Mouse (Mus musculus): ENCODE measurements around the gene Fasn. TPM values are rescaled to one million over a fixed set of nuclear protein-coding genes. Genes with fewer than 3 reads are reported as not detected.
"Not testable (repeated sequence)": the region's sequence is repeated elsewhere in the genome, so short reads cannot be mapped to it uniquely, and the experiment has no call there.

Gene Fasn
- polyA plus RNA-seq, 1 experiment from 2014 or later: 71.0 TPM

DNA sequence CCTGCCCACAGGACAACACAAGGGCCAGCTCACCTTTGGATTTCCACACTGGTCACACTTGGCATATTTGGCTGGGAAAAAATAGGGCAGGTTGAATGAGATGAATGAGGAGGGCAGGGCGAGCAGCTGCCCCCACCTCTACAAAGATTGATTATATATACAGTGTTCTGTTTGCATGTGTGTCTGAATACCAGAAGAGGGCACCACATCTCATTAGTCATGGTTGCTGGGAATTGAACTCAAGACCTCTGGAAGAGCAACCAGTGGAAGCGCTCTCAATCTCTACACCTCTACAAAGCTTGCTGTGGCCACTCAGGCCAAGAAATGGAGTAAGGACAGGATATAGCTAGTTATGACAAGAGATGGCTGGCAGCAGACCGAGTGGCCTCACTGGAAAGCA, 34.5 kb downstream of the Fasn start:
- no peak for ATAC-seq (ENCODE audit: low FRiP score)
- Histone ChIP-seq H3K4me2 (no peak overlapping the region), H3K9ac (replicated peaks) (no peak overlapping the region), H3K9me3 (replicated peaks) (no peaks in the 10 kb centered on the region), H3K4me3 (replicated peaks) (no peak overlapping the region), H3K27ac (replicated peaks) (no peak overlapping the region), H3K4me1 (peaks cover 21% of the 10 kb centered on the region), H3K36me3 (peaks cover 77% of the 10 kb centered on the region), H3K27me3 (replicated peaks) (no peaks in the 10 kb centered on the region)
- 87% methylated on average over 3 of the region's 3 CpGs for WGBS

DNA sequence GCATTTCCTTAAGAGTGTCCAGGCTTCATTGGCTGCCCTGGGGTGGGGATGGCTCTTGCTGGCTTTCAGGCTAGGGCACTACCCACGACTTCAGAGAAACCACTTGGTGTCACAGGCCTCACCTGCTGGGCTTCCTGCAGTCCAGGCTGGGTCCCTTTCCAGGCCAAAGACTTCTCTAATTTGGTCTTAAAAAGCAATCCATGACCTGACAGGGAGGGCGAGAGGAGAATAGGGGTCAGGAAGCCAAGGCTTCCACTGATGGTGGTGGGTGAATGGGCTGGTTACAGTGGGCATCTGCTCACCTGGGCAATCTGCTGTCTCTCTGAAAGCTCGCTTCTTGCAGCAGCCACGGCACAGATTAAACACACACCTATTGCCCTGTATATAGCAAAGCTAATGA, 35.0 kb downstream of the Fasn start:
- Histone ChIP-seq H3K36me3 (peaks cover 77% of the 10 kb centered on the region), H3K4me1 (peaks cover 19% of the 10 kb centered on the region), H3K9me3 (replicated peaks) (no peaks in the 10 kb centered on the region), H3K4me2 (no peak overlapping the region), H3K9ac (replicated peaks) (no peak overlapping the region), H3K27me3 (replicated peaks) (no peaks in the 10 kb centered on the region), H3K27ac (replicated peaks) (no peak overlapping the region), H3K4me3 (replicated peaks) (no peak overlapping the region)
- ATAC-seq (ENCODE audit: low FRiP score): no peak
- 87% methylated on average over 4 of the region's 4 CpGs for WGBS

DNA sequence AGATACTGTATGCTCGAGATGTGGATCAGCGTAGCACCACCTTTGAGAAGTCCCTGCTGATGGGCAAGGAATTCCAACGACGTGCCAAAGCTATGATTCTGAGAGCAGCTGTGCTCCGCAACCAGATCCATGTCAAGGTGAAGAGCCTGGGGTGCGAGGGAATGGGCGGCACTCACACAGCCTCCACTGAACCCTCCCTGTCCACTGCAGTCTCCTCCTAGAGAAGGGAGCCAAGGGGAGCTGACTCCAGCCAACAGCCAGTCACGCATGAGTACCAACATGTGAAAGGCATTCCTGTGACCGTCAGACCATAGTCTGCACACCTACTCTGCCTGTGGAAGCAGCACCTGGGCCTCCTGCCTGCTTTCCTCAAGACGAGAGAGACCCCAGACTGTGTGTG, 35.9 kb downstream of the Fasn start:
- not testable (repeated sequence) for H3K9ac ChIP-seq (replicated peaks); H3K27me3 ChIP-seq (replicated peaks); H3K27ac ChIP-seq (replicated peaks); H3K4me2 ChIP-seq; H3K4me3 ChIP-seq (replicated peaks); ATAC-seq (ENCODE audit: low FRiP score); H3K9me3 ChIP-seq (replicated peaks)
- Histone ChIP-seq H3K4me1 (peaks cover 18% of the 10 kb centered on the region), H3K36me3 (peaks cover 70% of the 10 kb centered on the region)
- 96% methylated on average over 10 of the region's 10 CpGs for WGBS

DNA sequence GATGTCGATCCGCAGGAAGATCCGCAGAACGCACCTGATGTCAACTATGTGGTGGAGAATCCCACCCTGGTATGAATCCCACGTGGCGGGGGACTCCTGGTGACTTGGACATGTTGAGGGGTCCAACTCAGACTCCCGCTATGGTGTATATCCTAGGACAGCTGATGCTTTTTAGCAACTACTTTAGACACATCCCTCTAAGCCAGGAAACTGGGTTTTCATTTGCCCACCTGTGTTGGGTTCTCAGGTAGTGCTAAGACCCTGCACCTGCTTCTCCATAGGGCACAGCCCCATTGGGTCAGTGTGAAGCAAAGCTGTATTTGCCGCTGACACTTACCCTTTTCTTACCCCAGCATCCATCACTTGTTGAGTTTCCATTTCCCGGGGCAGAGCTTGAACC, 39.2 kb downstream of the Fasn start:
- H3K4me3 ChIP-seq (replicated peaks): peak overlapping the region; percentile 97
- H3K9ac ChIP-seq (replicated peaks): peak overlapping the region; percentile 98
- H3K4me2 ChIP-seq: peak overlapping the region; percentile 98
- peaks cover 57% of the 10 kb centered on the region for H3K36me3 ChIP-seq
- H3K27ac ChIP-seq (replicated peaks): peak overlapping the region; percentile 87; the same call in 1 of the 2 replicates
- WGBS: 35% methylated on average over 9 of the region's 9 CpGs
- H3K9me3 ChIP-seq (replicated peaks): no peaks in the 10 kb centered on the region
- H3K27me3 ChIP-seq (replicated peaks): no peaks in the 10 kb centered on the region
- peaks cover 29% of the 10 kb centered on the region for H3K4me1 ChIP-seq
- ATAC-seq (ENCODE audit: low FRiP score): no peak

DNA sequence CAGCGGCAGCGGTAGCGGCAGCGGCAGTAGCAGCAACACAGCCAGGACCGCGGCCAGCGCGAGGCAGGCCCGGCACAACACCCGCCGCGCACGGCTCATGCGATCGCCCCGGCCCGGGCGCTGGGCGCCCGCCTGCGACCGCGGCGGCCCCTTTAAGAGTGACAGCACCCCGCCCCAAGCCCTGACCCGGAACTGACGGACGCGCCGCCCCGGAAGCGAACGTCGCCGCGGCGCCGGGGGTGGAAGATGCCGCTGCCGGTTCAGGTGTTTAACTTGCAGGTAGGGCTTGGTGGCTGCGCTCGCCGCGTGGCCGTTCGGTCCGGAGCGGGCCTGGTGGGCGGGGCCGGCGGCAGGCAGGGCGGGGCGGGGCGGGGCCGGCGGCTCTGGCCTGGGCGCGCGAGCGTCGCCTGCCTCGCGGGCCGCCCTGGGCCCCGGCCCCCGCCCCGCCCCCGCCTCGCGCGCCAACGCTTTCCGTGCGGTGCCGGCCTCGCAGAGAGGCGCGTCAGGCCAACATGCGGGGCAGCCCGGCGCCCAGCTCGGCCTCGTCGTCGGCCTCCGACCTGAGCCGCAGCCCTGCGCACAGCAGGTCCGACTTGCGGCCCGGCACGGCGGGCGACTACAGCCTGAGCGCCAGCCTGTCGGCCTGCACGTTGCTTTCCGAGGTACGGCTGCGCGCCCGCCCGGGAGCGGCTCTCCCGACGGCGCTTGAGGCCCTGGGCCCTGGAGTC, 40.1 kb downstream of the Fasn start, which contains the start of the genes Rfng and Gps1:
Gene Rfng (minus strand): TSS at position 144 of the 728 bp plus-strand sequence.
Gene Gps1 (plus strand): TSS at position 209 of the 728 bp plus-strand sequence.
- Histone ChIP-seq H3K4me1 (peaks cover 29% of the 10 kb centered on the region), H3K9ac (replicated peaks) (peak within 1 kb of the TSS; percentile 98), H3K36me3 (peaks cover 57% of the 10 kb centered on the region), H3K4me2 (peak within 1 kb of the TSS; percentile 98), H3K27ac (replicated peaks) (peak within 1 kb of the TSS; percentile 87), H3K27me3 (replicated peaks) (no peaks in the 10 kb centered on the region), H3K4me3 (replicated peaks) (peak within 1 kb of the TSS; percentile 97), H3K9me3 (replicated peaks) (no peaks in the 10 kb centered on the region)
- peak; percentile 88 for ATAC-seq (ENCODE audit: low FRiP score)
- under 1% methylated on average over 81 of the region's 107 CpGs for WGBS

DNA sequence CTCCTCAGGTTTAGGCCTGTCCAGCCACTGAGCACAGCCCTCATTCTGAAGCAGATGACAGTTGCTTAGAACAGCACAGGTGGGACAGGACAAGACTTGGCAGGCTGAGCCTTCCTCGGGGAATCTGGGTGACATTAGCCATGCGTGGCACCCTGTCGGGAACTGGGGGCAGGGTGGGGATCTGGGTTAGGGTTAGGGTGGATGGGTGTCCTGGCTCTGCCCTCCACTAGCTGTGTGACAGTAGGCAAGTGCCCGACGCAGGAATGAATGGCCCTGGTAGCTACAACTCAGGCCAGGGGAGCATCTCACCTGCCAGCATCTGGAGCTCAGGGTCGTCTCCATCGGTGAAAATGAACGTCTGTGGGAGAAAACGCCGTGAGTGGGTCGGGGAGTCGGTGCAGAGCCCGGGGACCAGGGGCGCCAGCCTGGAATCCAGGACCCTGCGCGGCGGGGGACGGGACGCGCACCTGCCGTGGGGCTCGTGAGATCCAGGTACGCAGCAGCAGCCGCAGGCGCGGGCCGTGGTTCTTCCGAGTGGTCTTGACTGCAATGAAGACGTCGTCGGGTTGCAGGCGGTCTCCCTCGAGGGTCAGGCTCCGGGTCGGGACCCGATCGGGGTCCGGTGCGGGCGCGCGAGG, 40.8 kb downstream of the Fasn start:
- WGBS: 1% methylated on average over 40 of the region's 42 CpGs

DNA sequence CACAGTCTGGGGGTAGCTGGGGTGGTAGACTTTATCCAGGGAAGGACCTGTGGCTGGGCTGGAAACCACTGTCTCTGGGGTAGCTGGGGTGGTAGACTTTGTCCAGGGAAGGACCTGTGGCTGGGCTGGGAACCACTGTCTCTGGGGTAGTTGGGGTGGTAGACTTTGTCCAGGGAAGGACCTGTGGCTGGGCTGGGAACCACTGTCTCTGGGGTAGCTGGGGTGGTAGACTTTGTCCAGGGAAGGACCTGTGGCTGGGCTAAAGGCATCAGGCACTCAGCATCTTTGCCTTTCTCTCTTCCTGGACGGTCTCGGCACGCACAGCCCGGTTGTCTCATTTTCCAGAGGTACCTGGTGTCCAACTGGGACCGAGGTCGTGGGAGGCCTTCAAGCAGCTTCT, 43.0 kb downstream of the Fasn start:
- H3K4me2 ChIP-seq; H3K27me3 ChIP-seq (replicated peaks); H3K4me3 ChIP-seq (replicated peaks); H3K9me3 ChIP-seq (replicated peaks); H3K9ac ChIP-seq (replicated peaks); ATAC-seq (ENCODE audit: low FRiP score); H3K27ac ChIP-seq (replicated peaks): not testable (repeated sequence)
- 95% methylated on average over 6 of the region's 6 CpGs for WGBS
- Histone ChIP-seq H3K4me1 (peaks cover 29% of the 10 kb centered on the region), H3K36me3 (peaks cover 35% of the 10 kb centered on the region)

More for the DNA sequence above, 40.8 kb downstream of the Fasn start:
- peak overlapping the region; percentile 87 for H3K27ac ChIP-seq (replicated peaks)
- H3K9me3 ChIP-seq (replicated peaks): no peaks in the 10 kb centered on the region
- peak; percentile 28 for ATAC-seq (ENCODE audit: low FRiP score)
- no peaks in the 10 kb centered on the region for H3K27me3 ChIP-seq (replicated peaks)
- peak overlapping the region; percentile 98 for H3K4me2 ChIP-seq
- peaks cover 55% of the 10 kb centered on the region for H3K36me3 ChIP-seq
- peak overlapping the region; percentile 98 for H3K9ac ChIP-seq (replicated peaks)
- peaks cover 29% of the 10 kb centered on the region for H3K4me1 ChIP-seq
- H3K4me3 ChIP-seq (replicated peaks): peak overlapping the region; percentile 97

DNA sequence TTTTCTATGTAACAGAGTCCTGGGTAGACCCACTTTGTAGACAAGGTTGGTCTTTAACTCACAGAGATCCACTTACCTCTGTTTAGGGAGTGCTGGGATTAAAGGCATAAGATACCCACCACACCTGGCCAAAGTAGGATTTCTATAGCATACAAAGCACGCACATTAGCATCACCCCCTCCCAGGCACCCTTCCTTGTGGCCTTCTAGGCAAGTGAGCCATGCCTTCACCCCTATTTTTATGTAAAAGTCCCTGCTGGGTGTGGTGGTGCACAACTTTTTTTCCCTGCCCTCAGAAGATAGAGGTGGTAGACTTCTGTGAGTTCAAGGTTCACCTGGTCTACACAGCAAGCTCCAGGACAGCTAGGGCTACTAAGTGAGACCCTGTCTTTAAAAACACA, 44.5 kb downstream of the Fasn start:
- Histone ChIP-seq H3K9ac (replicated peaks) (no peak overlapping the region), H3K27ac (replicated peaks) (no peak overlapping the region), H3K4me1 (peaks cover 22% of the 10 kb centered on the region), H3K4me3 (replicated peaks) (no peak overlapping the region), H3K27me3 (replicated peaks) (no peaks in the 10 kb centered on the region), H3K4me2 (no peak overlapping the region), H3K9me3 (replicated peaks) (no peaks in the 10 kb centered on the region), H3K36me3 (peaks cover 31% of the 10 kb centered on the region)
- no peak for ATAC-seq (ENCODE audit: low FRiP score)
- WGBS: 91% methylated on average over 1 of the region's 1 CpGs

DNA sequence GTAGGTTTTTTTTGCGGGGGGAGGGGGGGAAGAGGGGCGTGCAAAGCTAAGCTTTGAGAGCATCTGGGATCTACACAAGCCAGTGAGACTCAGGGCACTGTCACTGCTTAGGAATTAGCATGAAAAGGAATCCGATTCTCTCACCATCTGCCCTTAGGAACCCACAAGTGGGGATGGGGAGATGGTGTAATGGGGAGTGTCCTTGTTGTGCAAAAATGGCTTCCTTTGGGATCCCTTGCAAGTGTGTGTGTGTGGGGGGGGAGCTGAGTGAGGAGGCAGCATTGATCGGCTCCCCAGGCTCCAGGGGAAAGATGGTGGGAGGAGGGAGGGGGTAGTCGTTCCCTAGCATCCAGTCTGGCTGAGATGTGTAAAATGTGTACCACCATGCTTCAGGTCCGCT, 47.2 kb downstream of the Fasn start:
- Histone ChIP-seq H3K4me3 (replicated peaks) (no peak overlapping the region), H3K9me3 (replicated peaks) (no peaks in the 10 kb centered on the region), H3K27me3 (replicated peaks) (no peaks in the 10 kb centered on the region), H3K4me2 (no peak overlapping the region), H3K4me1 (peaks cover 5% of the 10 kb centered on the region), H3K36me3 (peaks cover 28% of the 10 kb centered on the region), H3K27ac (replicated peaks) (no peak overlapping the region), H3K9ac (replicated peaks) (no peak overlapping the region)
- ATAC-seq (ENCODE audit: low FRiP score): no peak
- WGBS: 29% methylated on average over 6 of the region's 6 CpGs

DNA sequence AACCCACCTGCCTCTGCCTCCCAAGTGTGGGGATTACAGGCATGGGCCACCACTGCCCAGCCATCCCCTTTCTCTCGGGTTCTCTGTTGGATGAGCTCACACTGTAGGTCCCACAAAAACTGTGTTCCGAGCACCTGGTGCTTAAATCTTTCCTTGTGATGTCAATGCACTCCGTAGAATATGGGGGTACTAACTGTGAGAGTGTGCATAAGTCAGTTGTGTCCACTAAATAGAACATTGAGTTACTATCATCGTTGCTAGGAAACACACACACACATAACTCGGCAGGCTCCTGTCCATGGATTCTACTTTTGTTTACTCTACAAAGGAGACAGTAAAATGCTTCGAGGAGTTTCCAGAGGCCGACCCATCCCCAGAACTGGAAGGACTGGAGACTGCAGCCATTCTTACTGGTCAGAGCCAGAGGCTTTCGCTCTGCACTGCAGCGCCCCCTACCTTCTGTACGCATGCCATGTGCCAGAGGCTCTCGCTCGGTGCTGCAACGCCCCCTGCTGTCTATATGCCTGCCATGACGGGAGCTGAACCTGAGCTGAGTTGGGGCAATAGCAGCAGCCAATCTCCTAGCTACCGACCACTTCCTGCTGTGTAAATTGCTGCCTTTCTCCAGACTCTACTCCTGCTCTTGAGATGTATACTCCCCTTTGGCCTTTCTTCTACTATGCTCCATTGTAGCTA, 48.4 kb downstream of the Fasn start:
- Histone ChIP-seq H3K27ac (replicated peaks) (no peak overlapping the region), H3K4me1 (peaks cover 5% of the 10 kb centered on the region), H3K9me3 (replicated peaks) (no peaks in the 10 kb centered on the region), H3K4me3 (replicated peaks) (no peak overlapping the region), H3K9ac (replicated peaks) (no peak overlapping the region), H3K36me3 (peaks cover 20% of the 10 kb centered on the region), H3K4me2 (no peak overlapping the region; the same call in 1 of the 2 replicates), H3K27me3 (replicated peaks) (no peaks in the 10 kb centered on the region)
- WGBS: 20% methylated on average over 15 of the region's 15 CpGs
- ATAC-seq (ENCODE audit: low FRiP score): peak; percentile 82

DNA sequence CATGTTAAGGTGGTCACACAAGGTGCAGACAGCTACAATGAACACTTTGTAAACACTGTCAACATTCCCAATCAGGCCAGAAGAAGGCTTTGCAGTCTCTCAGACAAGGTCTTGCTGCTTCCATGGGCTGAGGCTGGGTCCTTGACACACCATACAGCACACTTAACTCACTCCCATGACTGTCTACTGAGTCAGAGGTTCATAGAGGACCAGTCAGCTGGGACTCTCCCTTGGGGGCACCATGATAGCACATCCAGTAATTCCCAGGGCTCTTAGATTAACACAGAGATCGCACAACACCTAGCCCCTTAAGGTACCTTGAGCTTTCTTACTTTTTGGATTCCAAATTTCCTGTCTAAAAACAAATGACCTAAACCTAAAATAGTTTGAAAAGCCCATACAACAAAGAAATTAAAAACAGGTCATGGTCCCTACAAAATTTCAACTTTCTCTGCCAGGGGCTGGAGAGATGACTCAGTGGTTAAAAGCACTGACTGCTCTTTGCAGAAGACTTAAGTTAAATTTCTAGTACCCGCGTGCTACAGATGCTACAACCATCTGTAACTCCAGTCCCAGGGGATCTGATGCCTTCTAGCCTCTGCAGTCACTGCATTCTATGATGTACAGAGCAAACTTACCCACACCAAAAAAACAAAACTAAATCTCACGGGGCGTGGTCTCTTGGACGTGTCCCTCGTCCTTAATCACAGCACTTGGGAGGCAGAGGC, 50.7 kb downstream of the Fasn start:
- ATAC-seq (ENCODE audit: low FRiP score): no peak
- H3K27ac ChIP-seq (replicated peaks): no peak overlapping the region
- no peaks in the 10 kb centered on the region for H3K9me3 ChIP-seq (replicated peaks)
- H3K4me1 ChIP-seq: peaks cover 5% of the 10 kb centered on the region
- no peak overlapping the region for H3K4me2 ChIP-seq
- no peaks in the 10 kb centered on the region for H3K27me3 ChIP-seq (replicated peaks)
- H3K9ac ChIP-seq (replicated peaks): no peak overlapping the region
- no peak overlapping the region for H3K4me3 ChIP-seq (replicated peaks)
- 85% methylated on average over 7 of the region's 7 CpGs for WGBS
- H3K36me3 ChIP-seq: no peaks in the 10 kb centered on the region
